Mouse (Mus musculus) lung, embryonic 15.5 days (tissue): ENCODE measurements at regions not wholly inside any gene's neighbourhood (a gene's known extent, or its start where the extent isn't known, plus 50 kb on each side); places are given as distances from the start of the nearest gene placed in this dataset.
A peak's percentile ranks its signal among the peaks of the same experiment; 100 is the strongest.

ENCODE experiments used
- ATAC-seq: fragments of 200-750 bp; cut with Nextera tagmentation; 2 replicates; pipeline ENCODE4 v1.8.0; 2017; ENCODE audit warnings: moderate number of reproducible peaks, borderline replicate concordance; ENCODE audit not compliant: low FRiP score, low TSS enrichment; ENCODE audit errors: extremely low read depth
- H3K27ac ChIP-seq: fragments of 300-500 bp; sonication (generic); 2 replicates; pipeline ENCODE4 v1.5.1; 2015; ENCODE audit warnings: moderate library complexity, mild to moderate bottlenecking, inconsistent platforms
- H3K27me3 ChIP-seq: fragments of 300-500 bp; sonication (generic); 2 replicates; pipeline ENCODE4 v1.6.1; 2015; ENCODE audit warnings: inconsistent platforms
- H3K36me3 ChIP-seq: fragments of 300-500 bp; sonication (generic); 2 replicates; pipeline ENCODE4 v1.6.1; 2015; ENCODE audit warnings: inconsistent platforms
- H3K4me1 ChIP-seq: fragments of 300-500 bp; sonication (generic); 2 replicates; pipeline ENCODE4 v1.6.1; 2015; ENCODE audit warnings: inconsistent platforms
- H3K4me2 ChIP-seq: fragments of 300-500 bp; sonication (generic); 2 replicates; pipeline ENCODE4 v1.6.1; 2015; ENCODE audit warnings: inconsistent platforms, mild to moderate bottlenecking, moderate library complexity
- H3K4me3 ChIP-seq: fragments of 300-500 bp; sonication (generic); 2 replicates; pipeline ENCODE4 v1.5.1; 2015; ENCODE audit warnings: mild to moderate bottlenecking, inconsistent platforms
- H3K9ac ChIP-seq: fragments of 300-500 bp; sonication (generic); 2 replicates; pipeline ENCODE4 v1.6.1; 2015; ENCODE audit warnings: inconsistent platforms
- H3K9me3 ChIP-seq: fragments of 300-500 bp; sonication (generic); 2 replicates; pipeline ENCODE4 v1.6.1; 2016; ENCODE audit warnings: inconsistent platforms
- WGBS: fragments of 180-500 bp; shearing (Covaris S2); methylation state at CpG from one replicate; pipeline ENCODE4 v1.1.7; 2015; 5-methylcytosine and 5-hydroxymethylcytosine counted together

- no peak for ATAC-seq
These were observed 139.8 kb upstream of the Jun start for GRCm38 (mm10) chr4:95191654-95192406.

GRCm38 (mm10) chr4:95192562-95192961 is 140.5 kb upstream of the Jun start:
- Histone ChIP-seq H3K4me2 (no peak overlapping the region), H3K9me3 (no peaks in the 10 kb centered on the region), H3K9ac (no peak overlapping the region), H3K27ac (peak overlapping the region; percentile 53; the same call in 1 of the 2 replicates), H3K36me3 (no peaks in the 10 kb centered on the region), H3K27me3 (no peaks in the 10 kb centered on the region), H3K4me3 (no peak overlapping the region), H3K4me1 (peaks cover 18% of the 10 kb centered on the region)
- no peak for ATAC-seq

More at GRCm38 (mm10) chr4:95191654-95192406, 139.8 kb upstream of the Jun start:
- Histone ChIP-seq H3K36me3 (no peaks in the 10 kb centered on the region), H3K4me3 (no peak overlapping the region), H3K4me1 (peaks cover 11% of the 10 kb centered on the region), H3K9ac (no peak overlapping the region), H3K27ac (no peak overlapping the region), H3K9me3 (no peaks in the 10 kb centered on the region), H3K4me2 (no peak overlapping the region), H3K27me3 (no peaks in the 10 kb centered on the region)
- 77% methylated on average over 7 of the region's 7 CpGs for WGBS

- 11% methylated on average over 4 of the region's 4 CpGs for WGBS
- no peak overlapping the region for H3K4me2 ChIP-seq
- ATAC-seq, result peak; percentile 52; the same call in 1 of the 2 replicates
- peak overlapping the region; percentile 53 for H3K27ac ChIP-seq
- no peak overlapping the region for H3K4me3 ChIP-seq
- no peak overlapping the region for H3K9ac ChIP-seq
- H3K4me1 ChIP-seq, result peaks cover 18% of the 10 kb centered on the region
- H3K27me3 ChIP-seq, result no peaks in the 10 kb centered on the region
- no peaks in the 10 kb centered on the region for H3K36me3 ChIP-seq
- no peaks in the 10 kb centered on the region for H3K9me3 ChIP-seq
These were observed 141.0 kb upstream of the Jun start for GRCm38 (mm10) chr4:95193028-95193427.

GRCm38 (mm10) chr4:95193473-95193872 is 141.5 kb upstream of the Jun start:
- no peak overlapping the region for H3K4me2 ChIP-seq
- no peaks in the 10 kb centered on the region for H3K36me3 ChIP-seq
- no peak overlapping the region for H3K4me3 ChIP-seq
- peak overlapping the region; percentile 53 for H3K27ac ChIP-seq
- no peaks in the 10 kb centered on the region for H3K27me3 ChIP-seq
- H3K9me3 ChIP-seq, result no peaks in the 10 kb centered on the region
- peaks cover 18% of the 10 kb centered on the region for H3K4me1 ChIP-seq
- 78% methylated on average over 4 of the region's 4 CpGs for WGBS
- H3K9ac ChIP-seq, result no peak overlapping the region
- no peak for ATAC-seq

- Histone ChIP-seq H3K27ac (no peak overlapping the region), H3K27me3 (no peaks in the 10 kb centered on the region), H3K9ac (no peak overlapping the region), H3K9me3 (no peaks in the 10 kb centered on the region), H3K4me1 (peaks cover 22% of the 10 kb centered on the region), H3K4me2 (no peak overlapping the region), H3K4me3 (no peak overlapping the region), H3K36me3 (no peaks in the 10 kb centered on the region)
- WGBS, result 69% methylated on average over 5 of the region's 5 CpGs
- ATAC-seq, result no peak
These were observed 142.8 kb upstream of the Jun start for GRCm38 (mm10) chr4:95194621-95195455.

GRCm38 (mm10) chr4:95196106-95196505 is 144.1 kb upstream of the Jun start:
- Histone ChIP-seq H3K27me3 (no peaks in the 10 kb centered on the region), H3K4me1 (peaks cover 26% of the 10 kb centered on the region), H3K4me2 (no peak overlapping the region), H3K27ac (no peak overlapping the region), H3K36me3 (no peaks in the 10 kb centered on the region), H3K9ac (no peak overlapping the region), H3K9me3 (no peaks in the 10 kb centered on the region), H3K4me3 (no peak overlapping the region)
- ATAC-seq, result no peak
- WGBS, result 40% methylated on average over 2 of the region's 2 CpGs

- Histone ChIP-seq H3K27me3 (no peaks in the 10 kb centered on the region), H3K36me3 (no peaks in the 10 kb centered on the region), H3K9me3 (no peaks in the 10 kb centered on the region), H3K4me2 (no peak overlapping the region), H3K9ac (no peak overlapping the region), H3K27ac (peak overlapping the region; percentile 38), H3K4me3 (no peak overlapping the region), H3K4me1 (peaks cover 26% of the 10 kb centered on the region)
- 34% methylated on average over 7 of the region's 7 CpGs for WGBS
- no peak for ATAC-seq
These were observed 145.2 kb upstream of the Jun start for GRCm38 (mm10) chr4:95197077-95197711.

- no peak for ATAC-seq
- H3K9me3 ChIP-seq, result no peaks in the 10 kb centered on the region
- H3K4me1 ChIP-seq, result peaks cover 17% of the 10 kb centered on the region; the same call in 1 of the 2 replicates
- 83% methylated on average over 5 of the region's 5 CpGs for WGBS
- H3K36me3 ChIP-seq, result no peaks in the 10 kb centered on the region
- H3K9ac ChIP-seq, result no peak overlapping the region
- no peak overlapping the region for H3K27ac ChIP-seq
- H3K4me2 ChIP-seq, result no peak overlapping the region
- H3K27me3 ChIP-seq, result no peaks in the 10 kb centered on the region
- H3K4me3 ChIP-seq, result no peak overlapping the region
These were observed 147.4 kb upstream of the Jun start for GRCm38 (mm10) chr4:95199394-95199793.

- Histone ChIP-seq H3K4me3 (no peak overlapping the region), H3K9ac (no peak overlapping the region), H3K9me3 (no peaks in the 10 kb centered on the region), H3K27me3 (no peaks in the 10 kb centered on the region), H3K27ac (no peak overlapping the region), H3K4me1 (peaks cover 17% of the 10 kb centered on the region; the same call in 1 of the 2 replicates), H3K4me2 (no peak overlapping the region), H3K36me3 (no peaks in the 10 kb centered on the region)
- ATAC-seq, result 0 out of 2 replicates have a peak, but pooled peaks have one; percentile 57
- WGBS, result 69% methylated on average over 7 of the region's 7 CpGs
These were observed 148.1 kb upstream of the Jun start for GRCm38 (mm10) chr4:95200130-95200529.

- Histone ChIP-seq H3K4me1 (peaks cover 9% of the 10 kb centered on the region; the same call in 1 of the 2 replicates), H3K4me3 (no peak overlapping the region), H3K36me3 (no peaks in the 10 kb centered on the region), H3K27ac (no peak overlapping the region), H3K4me2 (no peak overlapping the region), H3K27me3 (no peaks in the 10 kb centered on the region), H3K9ac (no peak overlapping the region), H3K9me3 (no peaks in the 10 kb centered on the region)
- WGBS, result 83% methylated on average over 6 of the region's 6 CpGs
- ATAC-seq, result no peak
These were observed 150.5 kb upstream of the Jun start for GRCm38 (mm10) chr4:95202478-95202877.

- Histone ChIP-seq H3K9ac (no peak overlapping the region), H3K36me3 (no peaks in the 10 kb centered on the region), H3K4me1 (peaks cover 9% of the 10 kb centered on the region; the same call in 1 of the 2 replicates), H3K27me3 (no peaks in the 10 kb centered on the region), H3K4me2 (no peak overlapping the region), H3K9me3 (no peaks in the 10 kb centered on the region), H3K4me3 (no peak overlapping the region), H3K27ac (no peak overlapping the region)
- ATAC-seq, result no peak
These were observed 151.6 kb upstream of the Jun start for GRCm38 (mm10) chr4:95203577-95203976.

- 67% methylated on average over 1 of the region's 1 CpGs for WGBS
- H3K4me2 ChIP-seq, result no peak overlapping the region
- no peaks in the 10 kb centered on the region for H3K9me3 ChIP-seq
These were observed 153.3 kb upstream of the Jun start for GRCm38 (mm10) chr4:95205372-95205771.

More at GRCm38 (mm10) chr4:95205372-95205771, 153.3 kb upstream of the Jun start:
- no peak for ATAC-seq
- H3K27me3 ChIP-seq, result no peaks in the 10 kb centered on the region
- no peak overlapping the region for H3K9ac ChIP-seq
- H3K4me1 ChIP-seq, result no peaks in the 10 kb centered on the region
- no peak overlapping the region for H3K27ac ChIP-seq
- H3K36me3 ChIP-seq, result no peaks in the 10 kb centered on the region
- H3K4me3 ChIP-seq, result no peak overlapping the region
